Mouse (Mus musculus): ENCODE measurements around the gene Lrrc7. TPM values are rescaled to one million over a fixed set of nuclear protein-coding genes. Genes with fewer than 3 reads are reported as not detected.

Gene Lrrc7
- polyA plus RNA-seq, 1 experiment from 2014 or later, result 2.8 TPM

- 91% methylated on average over 5 of the region's 5 CpGs for WGBS
- Histone ChIP-seq H3K36me3 (peaks cover 42% of the 10 kb centered on the region), H3K27me3 (no peaks in the 10 kb centered on the region), H3K4me1 (no peaks in the 10 kb centered on the region), H3K4me2 (no peak overlapping the region), H3K27ac (no peak overlapping the region), H3K4me3 (no peak overlapping the region), H3K9ac (no peak overlapping the region), H3K9me3 (no peaks in the 10 kb centered on the region)
- ATAC-seq (ENCODE audit: insufficient number of reproducible peaks, insufficient read depth, low FRiP score, low TSS enrichment, low read depth), result no peak
These were observed 500.1 kb downstream of the Lrrc7 start for GRCm38 (mm10) chr3:158061811-158062523.

GRCm38 (mm10) chr3:158060621-158061291 is 501.3 kb downstream of the Lrrc7 start:
- ATAC-seq (ENCODE audit: insufficient number of reproducible peaks, insufficient read depth, low FRiP score, low TSS enrichment, low read depth), result no peak
- H3K27ac ChIP-seq, result no peak overlapping the region
- no peak overlapping the region for H3K9ac ChIP-seq
- H3K9me3 ChIP-seq, result no peaks in the 10 kb centered on the region
- WGBS, result 89% methylated on average over 2 of the region's 2 CpGs
- H3K36me3 ChIP-seq, result peaks cover 50% of the 10 kb centered on the region
- no peaks in the 10 kb centered on the region for H3K4me1 ChIP-seq
- no peak overlapping the region for H3K4me3 ChIP-seq
- H3K4me2 ChIP-seq, result no peak overlapping the region
- H3K27me3 ChIP-seq, result no peaks in the 10 kb centered on the region

GRCm38 (mm10) chr3:158049508-158049907 is 512.5 kb downstream of the Lrrc7 start:
- no peak overlapping the region for H3K4me3 ChIP-seq
- no peaks in the 10 kb centered on the region for H3K4me1 ChIP-seq
- ATAC-seq (ENCODE audit: insufficient number of reproducible peaks, insufficient read depth, low FRiP score, low TSS enrichment, low read depth), result no peak
- 85% methylated on average over 2 of the region's 2 CpGs for WGBS
- H3K27ac ChIP-seq, result no peak overlapping the region
- peaks cover 23% of the 10 kb centered on the region for H3K36me3 ChIP-seq
- no peak overlapping the region for H3K4me2 ChIP-seq
- no peaks in the 10 kb centered on the region for H3K9me3 ChIP-seq
- no peak overlapping the region for H3K9ac ChIP-seq
- no peaks in the 10 kb centered on the region for H3K27me3 ChIP-seq

- no peak overlapping the region for H3K4me3 ChIP-seq
These were observed 521.3 kb downstream of the Lrrc7 start for GRCm38 (mm10) chr3:158040755-158041154.

GRCm38 (mm10) chr3:158038106-158038505 is 523.9 kb downstream of the Lrrc7 start:
- Histone ChIP-seq H3K27me3 (no peaks in the 10 kb centered on the region), H3K9ac (no peak overlapping the region), H3K36me3 (no peaks in the 10 kb centered on the region), H3K9me3 (no peaks in the 10 kb centered on the region), H3K27ac (no peak overlapping the region), H3K4me1 (peaks cover 21% of the 10 kb centered on the region), H3K4me3 (no peak overlapping the region), H3K4me2 (peak overlapping the region; percentile 71; the same call in 1 of the 2 replicates)
- no peak for ATAC-seq (ENCODE audit: insufficient number of reproducible peaks, insufficient read depth, low FRiP score, low TSS enrichment, low read depth)
- WGBS, result 90% methylated on average over 3 of the region's 3 CpGs

More at GRCm38 (mm10) chr3:158040755-158041154, 521.3 kb downstream of the Lrrc7 start:
- 90% methylated on average over 2 of the region's 2 CpGs for WGBS
- Histone ChIP-seq H3K27ac (no peak overlapping the region), H3K27me3 (no peaks in the 10 kb centered on the region), H3K9me3 (no peaks in the 10 kb centered on the region), H3K4me2 (no peak overlapping the region), H3K4me1 (peaks cover 8% of the 10 kb centered on the region), H3K36me3 (no peaks in the 10 kb centered on the region), H3K9ac (no peak overlapping the region)
- no peak for ATAC-seq (ENCODE audit: insufficient number of reproducible peaks, insufficient read depth, low FRiP score, low TSS enrichment, low read depth)

- under 1% methylated on average over 55 of the region's 55 CpGs for WGBS
- H3K4me2 ChIP-seq, result peak within 1 kb of the TSS; percentile 71
These were observed 525.6 kb downstream of the Lrrc7 start, which contains the start of the genes Srsf11 and Lrrc40 for GRCm38 (mm10) chr3:158036329-158036988. TSS of gene Srsf11 (minus strand) at chr3:158036639. TSS of gene Lrrc40 (plus strand) at chr3:158036662.

GRCm38 (mm10) chr3:158035866-158036265 is 526.2 kb downstream of the Lrrc7 start:
- H3K9ac ChIP-seq, result peak overlapping the region; percentile 95
- ATAC-seq (ENCODE audit: insufficient number of reproducible peaks, insufficient read depth, low FRiP score, low TSS enrichment, low read depth), result no peak
- peak overlapping the region; percentile 71 for H3K4me2 ChIP-seq
- 2% methylated on average over 11 of the region's 11 CpGs for WGBS
- H3K36me3 ChIP-seq, result no peaks in the 10 kb centered on the region
- H3K4me1 ChIP-seq, result peaks cover 31% of the 10 kb centered on the region
- peak overlapping the region; percentile 86 for H3K27ac ChIP-seq
- H3K4me3 ChIP-seq, result peak overlapping the region; percentile 91
- H3K27me3 ChIP-seq, result no peaks in the 10 kb centered on the region
- no peaks in the 10 kb centered on the region for H3K9me3 ChIP-seq

More at GRCm38 (mm10) chr3:158036329-158036988, 525.6 kb downstream of the Lrrc7 start, which contains the start of the genes Srsf11 and Lrrc40:
- Histone ChIP-seq H3K27ac (peak within 1 kb of the TSS; percentile 86), H3K4me1 (peaks cover 31% of the 10 kb centered on the region), H3K36me3 (no peaks in the 10 kb centered on the region), H3K27me3 (no peaks in the 10 kb centered on the region), H3K4me3 (peak within 1 kb of the TSS; percentile 91), H3K9ac (peak within 1 kb of the TSS; percentile 95), H3K9me3 (no peaks in the 10 kb centered on the region)
- peak; percentile 93 for ATAC-seq (ENCODE audit: insufficient number of reproducible peaks, insufficient read depth, low FRiP score, low TSS enrichment, low read depth)
